Mouse (Mus musculus): Measurements from ENCODE around the gene Prrxl1. TPM values are rescaled to one million over a fixed set of nuclear protein-coding genes. Genes with fewer than 3 reads are reported as not detected.

The Prrxl1 gene
- polyA plus RNA-seq, 1 experiment from 2014 or later = 5.7 TPM

GRCm38 (mm10) chr14:32685124-32685826, 86.1 kb downstream of the Prrxl1 start, which contains the start of gene 3425401B19Rik:
Gene 3425401B19Rik (minus strand): TSS chr14:32685293.
- H3K9me3 ChIP-seq = no peaks in the 10 kb centered on the region
- H3K4me2 ChIP-seq (replicated peaks) = peak within 1 kb of the TSS; percentile 16
- H3K4me3 ChIP-seq (replicated peaks) = no peak within 1 kb of the TSS
- peaks cover 21% of the 10 kb centered on the region for H3K4me1 ChIP-seq (replicated peaks)
- no peak within 1 kb of the TSS for H3K27ac ChIP-seq
- 73% methylated on average over 16 of the region's 16 CpGs for WGBS
- no peaks in the 10 kb centered on the region for H3K27me3 ChIP-seq
- no peaks in the 10 kb centered on the region for H3K36me3 ChIP-seq
- ATAC-seq = no peak
- H3K9ac ChIP-seq (replicated peaks) = no peak within 1 kb of the TSS

GRCm38 (mm10) chr14:32695906-32696305, 96.7 kb downstream of the Prrxl1 start:
- Histone ChIP-seq H3K9ac (replicated peaks) (no peak overlapping the region), H3K27ac (no peak overlapping the region), H3K4me1 (replicated peaks) (no peaks in the 10 kb centered on the region), H3K4me2 (replicated peaks) (no peak overlapping the region), H3K9me3 (no peaks in the 10 kb centered on the region), H3K27me3 (no peaks in the 10 kb centered on the region), H3K36me3 (no peaks in the 10 kb centered on the region), H3K4me3 (replicated peaks) (no peak overlapping the region)
- 85% methylated on average over 2 of the region's 2 CpGs for WGBS
- no peak for ATAC-seq

DNA sequence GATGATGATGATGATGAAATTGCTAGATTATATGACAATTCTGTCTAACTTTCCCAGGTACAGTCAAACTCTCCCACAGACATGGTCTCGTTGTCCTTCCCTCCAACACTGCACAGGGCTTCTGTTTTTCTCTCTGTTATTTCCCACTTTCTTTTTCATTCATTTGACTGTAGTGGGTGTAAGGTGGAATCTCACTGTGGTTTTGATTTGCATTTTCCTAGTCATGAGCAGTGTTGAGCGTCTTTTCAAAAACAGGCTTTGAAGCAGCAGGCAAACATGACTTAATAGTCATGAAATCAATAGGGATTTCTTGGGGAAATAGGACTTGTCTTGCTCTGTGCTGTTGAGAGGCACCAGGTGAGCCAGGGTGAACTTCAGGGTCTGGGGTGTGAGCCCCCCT, 97.1 kb downstream of the Prrxl1 start:
- no peak overlapping the region for H3K27ac ChIP-seq
- H3K4me2 ChIP-seq (replicated peaks) = no peak overlapping the region
- 90% methylated on average over 2 of the region's 2 CpGs for WGBS
- no peak overlapping the region for H3K4me3 ChIP-seq (replicated peaks)
- H3K9me3 ChIP-seq = no peaks in the 10 kb centered on the region
- H3K4me1 ChIP-seq (replicated peaks) = no peaks in the 10 kb centered on the region
- ATAC-seq = no peak
- H3K36me3 ChIP-seq = no peaks in the 10 kb centered on the region
- no peaks in the 10 kb centered on the region for H3K27me3 ChIP-seq
- no peak overlapping the region for H3K9ac ChIP-seq (replicated peaks)

GRCm38 (mm10) chr14:32697774-32698173, 98.6 kb downstream of the Prrxl1 start:
- 89% methylated on average over 8 of the region's 8 CpGs for WGBS
- no peak for ATAC-seq
- no peak overlapping the region for H3K4me2 ChIP-seq (replicated peaks)
- no peak overlapping the region for H3K9ac ChIP-seq (replicated peaks)
- H3K36me3 ChIP-seq = no peaks in the 10 kb centered on the region
- H3K27me3 ChIP-seq = no peaks in the 10 kb centered on the region
- H3K4me3 ChIP-seq (replicated peaks) = no peak overlapping the region
- no peaks in the 10 kb centered on the region for H3K9me3 ChIP-seq
- H3K4me1 ChIP-seq (replicated peaks) = no peaks in the 10 kb centered on the region
- H3K27ac ChIP-seq = no peak overlapping the region

- Histone ChIP-seq H3K4me3 (replicated peaks) (no peak overlapping the region), H3K9me3 (no peaks in the 10 kb centered on the region), H3K27ac (no peak overlapping the region), H3K9ac (replicated peaks) (no peak overlapping the region), H3K4me1 (replicated peaks) (no peaks in the 10 kb centered on the region), H3K4me2 (replicated peaks) (no peak overlapping the region), H3K27me3 (no peaks in the 10 kb centered on the region), H3K36me3 (no peaks in the 10 kb centered on the region)
- 91% methylated on average over 3 of the region's 3 CpGs for whole genome bisulfite sequencing
- no peak for ATAC-seq
These were observed 99.3 kb downstream of the Prrxl1 start for GRCm38 (mm10) chr14:32698556-32698955.

Other genes starting within 250 kb of the Prrxl1 start
- 0.32 TPM in 1 of 2 replicates, not detected in the other for gene 1700024G13Rik, start 211.0 kb upstream of the Prrxl1 start, polyA plus RNA-seq (2015; fragmentation: Nextera tagmentation; extraction: Ambion mirVana)
- gene Slc18a3, start 134.6 kb upstream of the Prrxl1 start, polyA plus RNA-seq (2015; fragmentation: Nextera tagmentation; extraction: Ambion mirVana) = 1.4 and 1.5 TPM in 2 replicates
- 0.40 and 0.44 TPM in 2 replicates for gene Chat, start 133.4 kb upstream of the Prrxl1 start, polyA plus RNA-seq (2015; fragmentation: Nextera tagmentation; extraction: Ambion mirVana)
- 32.4 and 33.8 TPM in 2 replicates for gene Ercc6, start 85.9 kb upstream of the Prrxl1 start, polyA plus RNA-seq (2015; fragmentation: Nextera tagmentation; extraction: Ambion mirVana)
- not detected in 2 replicates for gene 3425401B19Rik, start 85.9 kb downstream of the Prrxl1 start, polyA plus RNA-seq (2015; fragmentation: Nextera tagmentation; extraction: Ambion mirVana)
- 0.13 and 0.24 TPM in 2 replicates for gene Tmem273, start 186.6 kb downstream of the Prrxl1 start, polyA plus RNA-seq (2015; fragmentation: Nextera tagmentation; extraction: Ambion mirVana)
- not detected in 2 replicates for gene Fam170b, start 234.6 kb downstream of the Prrxl1 start, polyA plus RNA-seq (2015; fragmentation: Nextera tagmentation; extraction: Ambion mirVana)